Mouse (Mus musculus) MEL-GATA-1-ER (cell line): ENCODE data around the gene Grk3.

Experiments used
- DNase-seq: peaks from one replicate; pipeline ENCODE4 v3.0.0-alpha.2; 2012; ENCODE audit warnings: low read depth; ENCODE audit errors: extremely low read depth

Grk3 gene

GRCm38 (mm10) chr5:112941001-112941400 is 74.6 kb downstream of the Grk3 start:
- no peak for DNase-seq

DNA sequence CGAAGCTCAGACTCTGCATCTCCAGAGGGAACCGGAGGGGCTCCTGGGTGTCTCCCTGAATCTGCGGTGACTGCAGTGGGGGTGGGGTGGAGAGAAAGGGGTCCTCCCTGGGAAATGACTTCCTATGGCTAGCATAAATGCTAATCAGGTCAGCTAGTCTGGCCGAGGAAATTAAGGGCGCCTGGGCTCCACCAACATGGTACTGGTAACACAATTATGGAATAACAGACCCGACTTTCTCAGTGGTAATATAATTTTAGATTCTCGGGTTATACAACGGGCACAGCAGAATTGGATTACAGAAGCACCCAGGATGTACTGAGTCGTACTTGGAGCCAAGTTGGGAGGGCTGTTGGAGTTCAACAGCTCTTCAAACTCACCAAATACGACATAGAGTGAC is 79.0 kb downstream of the Grk3 start:
- DNase-seq: no peak

GRCm38 (mm10) chr5:112935436-112935835 is 80.2 kb downstream of the Grk3 start:
- DNase-seq: no peak

- no peak for DNase-seq
Measured at GRCm38 (mm10) chr5:112932878-112933567, 82.6 kb downstream of the Grk3 start.

GRCm38 (mm10) chr5:112931901-112932300 is 83.7 kb downstream of the Grk3 start:
- DNase-seq: no peak

DNA sequence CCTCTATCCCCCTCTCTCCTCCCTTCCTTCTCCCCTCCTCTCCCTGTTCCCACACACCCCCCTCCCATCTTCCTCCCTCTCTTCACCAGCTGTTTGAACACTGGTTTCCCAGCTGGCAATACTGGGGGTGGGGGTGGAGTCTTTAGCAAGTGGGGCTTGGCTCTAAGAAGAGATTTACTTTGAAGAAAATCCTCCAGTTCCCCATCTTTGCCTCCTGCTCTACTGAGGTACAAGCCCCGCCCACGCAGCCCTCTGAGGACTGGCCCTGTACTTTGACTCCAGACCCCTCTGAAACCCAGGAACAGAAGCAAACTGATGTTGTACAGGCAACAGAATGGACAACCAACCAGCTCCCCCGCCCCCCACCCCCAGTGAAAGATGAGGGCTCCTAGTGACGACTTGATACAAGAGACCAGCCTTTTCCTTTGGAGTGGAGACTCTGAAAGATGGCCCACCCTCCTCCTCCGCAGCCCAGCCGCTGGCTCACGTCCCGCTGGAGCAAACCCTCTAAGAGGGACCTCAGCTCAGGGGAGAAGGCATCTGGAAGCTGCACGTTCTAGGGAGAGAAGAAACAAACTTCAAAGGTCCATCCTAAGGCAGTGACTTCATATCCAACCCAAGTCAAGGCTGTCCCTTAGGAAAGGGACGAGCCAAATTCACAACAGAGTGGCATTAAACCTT is 87.2 kb downstream of the Grk3 start:
- DNase-seq: no peak

- no peak for DNase-seq
Measured at GRCm38 (mm10) chr5:112925422-112925821, 90.2 kb downstream of the Grk3 start.

DNA sequence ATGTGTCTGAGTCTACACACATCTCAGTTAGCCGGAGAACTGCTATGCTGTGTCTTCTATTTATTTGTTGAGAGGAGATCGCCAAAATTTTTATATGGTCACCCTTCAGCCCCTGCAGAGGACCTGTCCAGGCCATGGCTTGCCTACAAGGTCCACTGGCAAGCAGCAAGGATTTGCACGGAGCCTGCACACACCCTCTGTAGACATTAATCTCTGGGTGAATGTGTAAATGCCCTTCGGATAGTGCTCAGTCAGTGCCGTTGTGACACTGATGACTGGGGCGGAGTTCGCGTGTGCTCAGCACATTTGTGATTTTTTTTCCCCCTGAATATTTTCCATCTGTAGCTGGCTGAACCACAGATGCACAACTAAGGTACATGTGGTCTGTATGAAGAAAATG is 90.8 kb downstream of the Grk3 start:
- DNase-seq: no peak

DNA sequence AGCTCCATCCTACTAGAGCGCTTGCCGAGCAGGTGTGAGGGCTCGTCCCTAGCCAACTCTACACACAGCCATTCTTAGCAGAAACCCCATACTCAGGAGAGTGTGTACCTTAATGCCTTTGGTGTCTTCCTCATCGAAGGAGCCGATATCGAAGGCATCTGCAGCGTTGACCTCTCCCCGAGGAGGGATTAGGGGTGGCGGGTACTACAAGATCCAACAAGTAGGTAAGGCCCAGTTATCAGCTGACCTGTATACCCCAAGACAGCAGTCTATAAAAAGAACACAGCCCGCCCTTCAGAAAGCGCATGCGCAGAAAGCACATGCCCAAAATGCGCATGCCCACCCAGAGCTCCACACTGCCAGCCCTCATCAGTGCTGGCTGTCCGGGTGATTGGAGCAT is 91.8 kb downstream of the Grk3 start:
- DNase-seq: no peak

DNA sequence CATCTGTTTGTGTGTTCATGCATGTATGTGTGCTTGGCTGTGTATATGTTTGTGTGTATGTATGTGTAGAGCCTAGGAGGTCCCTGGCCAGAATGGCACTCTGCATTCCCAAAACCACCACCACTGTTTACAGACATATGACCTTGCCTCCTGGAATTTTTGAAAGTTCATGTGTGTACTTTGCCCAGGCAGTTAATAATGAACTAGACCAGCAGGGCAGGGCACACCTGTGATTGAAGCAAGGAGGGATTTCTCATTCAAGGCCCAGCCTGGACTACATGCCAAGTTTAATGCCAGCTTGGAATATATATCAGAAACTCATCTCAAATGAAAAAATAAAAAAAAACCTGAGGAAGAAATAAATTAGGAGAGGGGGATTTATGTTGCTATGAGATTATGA is 93.7 kb downstream of the Grk3 start:
- no peak for DNase-seq

- no peak for DNase-seq
Measured at GRCm38 (mm10) chr5:112910381-112910780, 105.2 kb downstream of the Grk3 start.

- no peak for DNase-seq
Measured at GRCm38 (mm10) chr5:112908169-112908614, 107.4 kb downstream of the Grk3 start.

- no peak for DNase-seq
Measured at GRCm38 (mm10) chr5:112907504-112907903, 108.1 kb downstream of the Grk3 start.

DNA sequence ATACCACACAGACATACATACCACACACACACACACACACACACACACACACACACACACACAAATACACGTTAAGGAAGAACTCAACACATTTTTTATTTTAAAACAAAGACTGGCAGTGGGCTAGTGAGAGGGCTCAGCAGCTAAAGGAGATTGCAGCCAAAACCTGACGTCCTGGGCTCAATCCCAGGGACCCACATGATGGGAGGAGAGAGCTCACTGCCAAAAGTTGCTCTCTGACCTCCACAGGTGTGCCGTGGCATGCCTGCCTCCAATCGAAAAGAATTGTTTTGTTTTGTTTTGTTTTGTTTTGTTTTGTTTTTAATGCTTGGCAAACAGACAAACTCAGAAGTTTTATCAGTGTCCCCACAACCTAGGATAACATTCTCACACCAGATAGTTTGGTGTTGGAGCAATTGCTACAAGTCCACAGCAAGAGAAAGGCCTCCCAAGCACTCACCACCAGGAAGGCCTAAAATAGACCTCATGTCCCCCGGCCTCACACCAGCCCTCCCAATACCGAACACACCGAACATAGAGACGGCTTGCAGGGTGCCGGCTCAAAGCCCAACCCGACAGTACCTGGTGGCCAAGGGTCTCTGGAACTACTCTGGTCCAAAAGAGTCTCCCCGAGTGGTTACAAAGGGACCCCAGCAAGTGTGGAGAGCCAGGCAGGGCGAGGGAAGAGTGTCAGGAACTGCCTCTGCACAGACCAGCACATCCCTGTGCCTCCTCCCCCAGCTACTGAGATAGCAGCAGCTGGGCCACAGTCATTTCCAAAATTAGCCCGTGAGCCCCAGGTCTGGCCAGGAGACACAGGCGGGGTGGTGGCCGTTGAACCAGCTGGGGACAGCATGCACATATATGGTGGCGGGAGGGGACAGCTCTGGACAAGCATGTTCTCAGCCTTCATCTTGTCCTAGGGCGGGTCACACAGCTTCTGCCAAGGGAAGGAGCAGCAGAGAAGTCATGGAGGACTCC is 119.6 kb downstream of the Grk3 start, which contains the start of gene Myo18b:
Gene Myo18b, minus strand, starts transcription at position 689 of the 981 bp plus-strand sequence.
- no peak for DNase-seq

DNA sequence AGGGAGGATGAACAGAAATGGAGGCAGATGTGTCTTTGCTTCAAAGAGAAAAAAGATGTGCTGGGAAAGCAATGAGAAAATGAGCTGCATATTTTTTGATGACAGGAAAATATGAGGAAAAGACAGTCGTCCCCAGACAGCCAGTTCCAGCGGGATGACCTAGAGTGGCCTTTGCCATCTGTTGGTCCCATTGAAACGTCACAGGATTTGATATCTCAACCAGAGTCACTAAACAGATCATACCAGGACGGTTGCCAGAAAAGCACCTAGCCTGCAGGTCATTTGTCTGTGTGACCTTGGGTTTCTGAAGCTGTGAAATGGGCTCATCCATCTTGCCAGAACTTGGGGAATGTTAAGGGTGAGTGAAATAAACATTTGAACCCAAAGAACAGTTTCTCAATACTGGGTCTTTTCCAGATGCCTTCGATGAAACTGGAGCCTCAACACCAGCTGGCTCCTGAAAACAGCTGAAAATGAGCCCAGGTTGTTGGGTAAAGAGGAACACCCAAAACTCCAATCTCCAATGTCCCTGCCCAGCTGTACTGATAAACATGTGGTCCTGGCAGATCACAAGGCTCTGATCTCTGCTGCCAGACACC is 122.0 kb downstream of the Grk3 start:
- no peak for DNase-seq

DNA sequence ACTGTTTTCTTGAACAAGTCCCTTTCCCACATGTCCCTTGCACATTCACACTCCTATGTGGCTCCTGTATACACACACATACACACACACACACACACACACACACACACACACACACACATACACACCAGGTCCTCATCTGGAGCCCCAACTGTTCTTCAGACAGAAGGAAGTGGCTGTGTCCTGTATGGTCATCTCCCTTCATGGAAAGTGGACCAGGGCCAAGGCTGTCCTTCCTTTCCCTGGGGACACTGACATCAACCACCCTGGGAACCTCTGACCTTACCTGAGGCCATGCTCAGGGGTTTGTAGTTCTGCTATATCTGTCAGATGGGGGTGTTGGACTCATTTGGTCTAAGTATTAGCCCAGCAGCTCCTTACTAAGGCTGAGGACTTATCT is 123.2 kb downstream of the Grk3 start:
- DNase-seq: no peak

DNA sequence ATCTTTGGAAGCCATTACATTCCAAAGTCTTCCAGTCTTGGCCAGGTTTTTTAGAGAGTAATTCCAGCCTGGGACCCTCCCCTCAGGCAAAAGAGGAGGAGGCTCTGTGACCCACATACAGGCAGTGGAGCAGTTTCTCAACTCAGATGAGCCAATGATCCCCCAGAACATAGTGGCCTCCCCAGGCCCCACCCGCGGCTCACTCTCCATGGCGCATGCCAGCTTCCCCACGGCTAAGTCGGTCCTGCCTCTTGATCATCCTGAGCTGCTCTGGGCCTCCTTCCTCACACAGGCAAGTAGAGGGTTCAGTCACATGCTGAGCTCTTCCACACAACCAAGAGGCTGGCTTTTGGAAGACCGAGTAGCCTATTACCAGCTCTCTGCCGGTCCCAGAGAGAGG is 126.9 kb downstream of the Grk3 start:
- DNase-seq: no peak

DNA sequence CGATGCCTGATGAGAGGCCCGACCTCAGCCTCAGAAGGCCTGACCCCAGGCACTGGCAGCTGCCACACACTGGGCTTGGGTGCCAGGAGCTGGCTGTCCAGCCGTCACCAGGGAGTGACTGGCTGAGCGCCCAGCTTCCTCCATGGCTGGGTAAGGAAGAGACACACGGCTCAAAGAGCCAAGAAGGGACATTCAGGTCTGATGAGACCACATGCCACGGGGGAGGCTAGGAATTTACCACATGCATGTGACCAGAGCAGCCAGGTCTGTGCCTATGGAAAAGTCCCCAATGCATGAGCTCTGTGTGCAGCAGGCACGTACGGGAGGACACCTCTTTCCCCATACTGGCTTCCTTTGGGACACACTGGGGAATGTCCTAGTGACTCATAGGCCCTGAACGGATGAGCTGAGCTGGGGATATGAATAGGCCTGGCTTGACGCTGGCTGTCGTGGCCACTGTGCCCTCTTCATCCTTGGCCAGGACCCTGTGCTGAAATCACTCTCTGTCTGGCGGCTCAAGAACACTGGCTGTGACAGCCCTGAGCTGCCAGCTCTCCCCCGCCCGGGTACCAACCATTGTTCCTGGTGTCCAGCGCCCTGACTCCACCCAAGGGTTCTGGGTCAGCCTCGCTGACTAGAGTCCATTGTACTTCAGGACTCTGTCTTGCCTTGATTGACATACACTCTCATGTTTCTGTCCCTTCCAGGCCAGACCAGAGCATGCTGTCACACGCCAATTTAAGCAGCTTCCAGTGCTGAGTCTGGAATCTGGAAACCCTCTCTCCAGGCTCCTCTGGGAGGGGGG is 128.7 kb downstream of the Grk3 start:
- DNase-seq: no peak

DNA sequence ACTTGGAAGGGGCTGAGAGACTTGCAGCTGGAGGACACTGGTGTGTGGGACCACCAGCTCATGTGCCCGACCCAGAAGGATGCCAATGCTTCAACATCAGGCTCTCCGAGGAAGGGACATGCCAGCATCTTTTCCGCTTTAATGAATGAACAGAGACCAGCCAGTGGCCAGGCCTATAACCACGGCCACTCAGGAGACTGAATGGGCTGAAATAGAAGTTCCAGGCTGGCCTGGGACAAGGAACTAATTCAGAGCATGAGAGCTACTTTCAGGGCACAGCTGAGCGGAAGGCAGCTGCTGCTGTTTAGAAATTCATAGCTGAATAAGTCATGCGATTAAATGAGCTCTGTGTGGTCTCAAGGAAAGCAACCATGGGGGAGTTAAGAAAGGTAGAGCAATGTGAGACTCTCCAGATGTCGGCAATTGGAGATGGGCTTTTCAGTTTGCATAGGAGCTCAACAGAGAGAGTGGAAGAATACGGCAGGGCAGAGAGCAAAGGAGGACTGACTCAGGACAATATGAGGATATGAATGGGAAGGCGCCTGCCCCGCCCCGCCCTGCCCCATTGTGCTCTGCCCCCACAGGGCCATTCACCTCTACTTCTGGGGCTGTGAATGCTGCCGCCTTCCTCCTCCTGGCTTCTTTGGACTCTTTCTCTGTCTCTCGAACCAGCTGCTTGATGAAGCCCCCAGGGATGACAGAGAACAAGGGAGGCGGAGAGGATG is 138.0 kb downstream of the Grk3 start:
- no peak for DNase-seq

DNA sequence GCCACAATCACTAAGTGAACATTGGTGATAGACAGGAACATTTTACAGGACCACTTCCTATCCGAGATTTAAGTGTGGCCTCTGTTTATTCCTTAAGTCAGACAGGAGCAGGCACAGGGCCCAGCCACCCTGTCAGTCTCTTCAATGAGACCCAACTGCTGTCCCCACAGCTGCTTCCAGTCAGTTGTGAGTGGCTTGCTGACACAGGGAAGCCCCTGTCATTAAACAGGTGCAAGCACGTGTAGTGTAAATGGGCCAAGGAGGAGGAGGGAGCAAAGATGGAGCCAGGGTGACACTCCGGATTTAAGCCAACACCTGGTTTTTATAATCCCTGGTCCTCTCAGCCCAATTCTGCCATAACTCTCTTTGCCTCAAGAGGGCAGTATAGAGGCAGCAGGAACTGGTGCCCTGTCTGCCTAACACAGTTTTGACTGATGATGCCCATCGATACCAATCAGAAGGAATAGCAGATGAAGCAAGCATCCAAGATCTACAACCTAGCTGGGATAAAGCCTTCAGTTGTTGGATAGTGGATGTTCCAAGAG is 138.7 kb downstream of the Grk3 start:
- DNase-seq: no peak
